Mouse (Mus musculus): Measurements from ENCODE around the gene Gm11563. TPM values are rescaled to one million over a fixed set of nuclear protein-coding genes. Genes with fewer than 3 reads are reported as not detected.

Gene Gm11563
- polyA plus RNA-seq, 1 experiment = not detected

DNA sequence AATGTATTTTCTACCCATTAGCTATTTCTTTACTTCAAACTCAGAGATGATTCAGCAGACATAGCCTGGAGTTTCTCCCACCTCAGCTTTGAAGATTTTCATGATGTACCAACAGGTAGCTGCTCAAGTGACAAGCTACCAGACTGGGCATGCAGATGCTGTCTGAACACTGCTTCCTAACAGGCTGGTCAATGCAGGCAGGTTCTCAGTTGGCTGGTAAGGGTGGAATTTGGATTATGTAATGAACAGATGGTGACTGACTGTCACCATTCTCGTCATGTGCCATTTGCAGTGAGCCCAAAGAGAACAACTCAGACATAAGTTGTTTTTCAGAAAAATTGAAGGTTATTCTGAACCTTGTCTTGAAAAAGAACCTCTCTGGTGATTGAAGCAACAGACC is 49.6 kb downstream of the Gm11563 start:
- Histone ChIP-seq H3K4me1 (ENCODE audit: control insufficient read depth, insufficient read depth, low read length) (no peaks in the 10 kb centered on the region; the same call in 1 of the 2 replicates), H3K27ac (ENCODE audit: insufficient read depth, low read length) (no peak overlapping the region), H3K4me3 (ENCODE audit: insufficient read depth, low read length) (no peak overlapping the region)
- TF ChIP-seq CTCF (IDR thresholded peaks at IDR 0.05; ENCODE audit: extremely low read depth, insufficient read depth, low read length) (no peak), POLR2A (IDR thresholded peaks at IDR 0.05; ENCODE audit: extremely low read depth, insufficient read depth, low read length) (no peak)

Other genes starting within 250 kb of the Gm11563 start
- 16.4 and 16.9 TPM in 2 replicates for gene Krt12, start 236.7 kb downstream of the Gm11563 start, polyA plus RNA-seq (2012; rRNA removed)
- gene Krt20, start 220.8 kb downstream of the Gm11563 start, polyA plus RNA-seq (2012; rRNA removed) = 0.06 and 0.13 TPM in 2 replicates
- not detected in 2 replicates for gene Krt23, start 165.8 kb downstream of the Gm11563 start, polyA plus RNA-seq (2012; rRNA removed)
- gene Krt39, start 137.6 kb downstream of the Gm11563 start, polyA plus RNA-seq (2012; rRNA removed) = not detected in 2 replicates
- gene Krt40, start 115.8 kb downstream of the Gm11563 start, polyA plus RNA-seq (2012; rRNA removed) = not detected in 2 replicates
- gene Krtap3-3, start 108.1 kb downstream of the Gm11563 start, polyA plus RNA-seq (2012; rRNA removed) = not detected in 2 replicates
- gene Krtap3-2, start 102.1 kb downstream of the Gm11563 start, polyA plus RNA-seq (2012; rRNA removed) = not detected in 2 replicates
- gene Gm11939, start 99.5 kb downstream of the Gm11563 start, polyA plus RNA-seq (2012; rRNA removed) = not detected in 2 replicates
- not detected in 2 replicates for gene Krtap3-1, start 92.3 kb downstream of the Gm11563 start, polyA plus RNA-seq (2012; rRNA removed)
- gene Krtap1-5, start 77.9 kb downstream of the Gm11563 start, polyA plus RNA-seq (2012; rRNA removed) = not detected in 2 replicates
- not detected in 2 replicates for gene Krtap1-4, start 75.3 kb downstream of the Gm11563 start, polyA plus RNA-seq (2012; rRNA removed)
- not detected in 2 replicates for gene Krtap1-3, start 67.6 kb downstream of the Gm11563 start, polyA plus RNA-seq (2012; rRNA removed)
- gene Krtap9-3, start 60.9 kb downstream of the Gm11563 start, polyA plus RNA-seq (2012; rRNA removed) = not detected in 2 replicates
- gene Gm11938, start 55.7 kb downstream of the Gm11563 start, polyA plus RNA-seq (2012; rRNA removed) = not detected in 2 replicates
- not detected in 2 replicates for gene Gm11937, start 48.8 kb downstream of the Gm11563 start, polyA plus RNA-seq (2012; rRNA removed)
- gene Krtap2-4, start 44.1 kb downstream of the Gm11563 start, polyA plus RNA-seq (2012; rRNA removed) = not detected in 2 replicates
- not detected in 2 replicates for gene Gm11562, start 38.5 kb downstream of the Gm11563 start, polyA plus RNA-seq (2012; rRNA removed)
- not detected in 2 replicates for gene Krtap4-1, start 30.7 kb downstream of the Gm11563 start, polyA plus RNA-seq (2012; rRNA removed)
- not detected in 2 replicates for gene Krtap4-2, start 23.9 kb downstream of the Gm11563 start, polyA plus RNA-seq (2012; rRNA removed)
- gene Krtap4-7, start 14.9 kb downstream of the Gm11563 start, polyA plus RNA-seq (2012; rRNA removed) = not detected in 2 replicates
- not detected in 2 replicates for gene Gm11555, start 8.7 kb downstream of the Gm11563 start, polyA plus RNA-seq (2012; rRNA removed)
- not detected in 2 replicates for gene Krtap4-6, start 7.0 kb upstream of the Gm11563 start, polyA plus RNA-seq (2012; rRNA removed)
- gene Gm14190, start 31.8 kb upstream of the Gm11563 start, polyA plus RNA-seq (2012; rRNA removed) = not detected in 2 replicates
- not detected in 2 replicates for gene Gm14180, start 75.3 kb upstream of the Gm11563 start, polyA plus RNA-seq (2012; rRNA removed)
- gene Gm11595, start 114.0 kb upstream of the Gm11563 start, polyA plus RNA-seq (2012; rRNA removed) = not detected in 2 replicates
- not detected in 2 replicates for gene Krtap4-8, start 121.7 kb upstream of the Gm11563 start, polyA plus RNA-seq (2012; rRNA removed)
- not detected in 2 replicates for gene Krtap4-9, start 126.2 kb upstream of the Gm11563 start, polyA plus RNA-seq (2012; rRNA removed)
- not detected in 2 replicates for gene Gm11596, start 134.5 kb upstream of the Gm11563 start, polyA plus RNA-seq (2012; rRNA removed)
- not detected in 2 replicates for gene Gm11569, start 140.0 kb upstream of the Gm11563 start, polyA plus RNA-seq (2012; rRNA removed)
- gene Gm11554, start 145.5 kb upstream of the Gm11563 start, polyA plus RNA-seq (2012; rRNA removed) = not detected in 2 replicates
- not detected in 2 replicates for gene Krtap4-13, start 150.9 kb upstream of the Gm11563 start, polyA plus RNA-seq (2012; rRNA removed)
- not detected in 2 replicates for gene Gm11564, start 156.7 kb upstream of the Gm11563 start, polyA plus RNA-seq (2012; rRNA removed)
- not detected in 2 replicates for gene 2300003K06Rik, start 179.1 kb upstream of the Gm11563 start, polyA plus RNA-seq (2012; rRNA removed)
- gene Krtap4-16, start 192.6 kb upstream of the Gm11563 start, polyA plus RNA-seq (2012; rRNA removed) = not detected in 2 replicates
- gene Gm11568, start 199.0 kb upstream of the Gm11563 start, polyA plus RNA-seq (2012; rRNA removed) = not detected in 2 replicates
- gene Gm11559, start 205.5 kb upstream of the Gm11563 start, polyA plus RNA-seq (2012; rRNA removed) = not detected in 2 replicates
- not detected in 2 replicates for gene Krtap9-1, start 214.4 kb upstream of the Gm11563 start, polyA plus RNA-seq (2012; rRNA removed)
- not detected in 2 replicates for gene Gm11567, start 220.2 kb upstream of the Gm11563 start, polyA plus RNA-seq (2012; rRNA removed)
- not detected in 2 replicates for gene Krtap31-1, start 249.0 kb upstream of the Gm11563 start, polyA plus RNA-seq (2012; rRNA removed)